Mouse (Mus musculus) intestine, embryonic 14.5 days (tissue): Measurements from ENCODE around the gene Gm3618. TPM values are rescaled to one million over a fixed set of nuclear protein-coding genes. Genes with fewer than 3 reads are reported as not detected.
A peak's percentile ranks its signal among the peaks of the same experiment; 100 is the strongest.
"Not testable (repeated sequence)": the region's sequence is repeated elsewhere in the genome, so short reads cannot be mapped to it uniquely, and the experiment has no call there.

Source experiments
- ATAC-seq: fragments of 200-750 bp; cut with Nextera tagmentation; replicated peaks from 2 replicates; pipeline ENCODE4 v1.8.0; 2017; ENCODE audit warnings: low read depth, moderate number of reproducible peaks, moderate TSS enrichment, moderate library complexity; ENCODE audit not compliant: low FRiP score, low TSS enrichment
- DNase-seq: peaks from one replicate; pipeline ENCODE4 v3.0.0-alpha.2; 2018; ENCODE audit warnings: low spot score
- H3K27ac ChIP-seq: fragments of 300-500 bp; sonication (generic); 2 replicates; pipeline ENCODE4 v1.5.1; 2014; ENCODE audit warnings: low read depth, mild to moderate bottlenecking, control low read depth
- H3K27me3 ChIP-seq: fragments of 300-500 bp; sonication (generic); replicated peaks from 2 replicates; pipeline ENCODE4 v1.6.1; 2014; ENCODE audit warnings: low read length, control low read depth; ENCODE audit not compliant: control insufficient read depth, insufficient read depth
- H3K36me3 ChIP-seq: fragments of 300-500 bp; sonication (generic); 2 replicates; pipeline ENCODE4 v1.6.1; 2014; ENCODE audit warnings: low read length, control low read depth; ENCODE audit not compliant: control insufficient read depth, insufficient read depth
- H3K4me1 ChIP-seq: fragments of 300-500 bp; sonication (generic); replicated peaks from 2 replicates; pipeline ENCODE4 v1.6.1; 2014; ENCODE audit warnings: low read length, control low read depth, mixed read lengths; ENCODE audit not compliant: control insufficient read depth, insufficient read depth
- H3K4me2 ChIP-seq: fragments of 300-500 bp; sonication (generic); 2 replicates; pipeline ENCODE4 v1.6.1; 2014; ENCODE audit warnings: low read length
- H3K4me3 ChIP-seq: fragments of 300-500 bp; sonication (generic); 2 replicates; pipeline ENCODE4 v1.5.1; 2014; ENCODE audit warnings: low read depth, low read length, control low read depth, mixed read lengths
- H3K9ac ChIP-seq: fragments of 300-500 bp; sonication (generic); 2 replicates; pipeline ENCODE4 v1.6.1; 2014; ENCODE audit warnings: mild to moderate bottlenecking, low read length
- H3K9me3 ChIP-seq: fragments of 300-500 bp; sonication (generic); 2 replicates; pipeline ENCODE4 v1.6.1; 2016; ENCODE audit warnings: low read length, control low read depth; ENCODE audit not compliant: control insufficient read depth
- WGBS: fragments of 180-500 bp; shearing (Covaris S2); extraction: QIAGEN DNeasy Blood & Tissue Kit; methylation state at CpG from one replicate; pipeline ENCODE4 v1.1.7; 2014; 5-methylcytosine and 5-hydroxymethylcytosine counted together
- polyA plus RNA-seq: library from polyadenylated mRNA; unstranded; fragments of >200 nt; fragmentation: Nextera tagmentation; extraction: Ambion mirVana; gene quantifications from 2 replicates; pipeline ENCODE4 v1.2.1, GENCODE M21; 2014

Gene Gm3618
- not detected in 2 replicates for polyA plus RNA-seq

DNA sequence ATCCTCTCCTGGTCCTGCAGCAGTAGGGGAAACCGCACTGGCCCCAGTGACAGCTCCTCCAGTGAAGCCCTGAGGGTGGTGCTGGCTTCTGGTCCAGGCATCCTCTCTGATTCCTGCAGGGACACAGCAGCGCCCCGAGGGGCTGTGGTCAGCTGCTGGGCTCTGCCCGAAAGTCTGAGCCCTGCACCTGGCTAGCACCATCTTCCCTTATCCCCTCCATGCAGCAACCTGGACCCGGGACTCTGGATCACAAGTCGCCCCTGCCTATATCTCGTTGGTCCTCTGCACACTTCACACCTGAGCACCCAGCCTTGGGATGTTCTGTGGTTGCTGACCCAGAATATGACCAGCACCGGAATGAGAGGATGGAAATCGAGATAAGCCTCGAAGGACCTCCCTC, at the start of gene Gm3618:
Gene Gm3618 (minus strand): TSS at position 101 of the 400 bp plus-strand sequence.
- not testable (repeated sequence) for H3K9ac ChIP-seq, ATAC-seq, H3K36me3 ChIP-seq, DNase-seq, H3K4me1 ChIP-seq, H3K4me2 ChIP-seq, H3K27ac ChIP-seq, H3K9me3 ChIP-seq, H3K27me3 ChIP-seq, H3K4me3 ChIP-seq
- no CpG with 5 or more reads among the region's 10 CpGs for WGBS

DNA sequence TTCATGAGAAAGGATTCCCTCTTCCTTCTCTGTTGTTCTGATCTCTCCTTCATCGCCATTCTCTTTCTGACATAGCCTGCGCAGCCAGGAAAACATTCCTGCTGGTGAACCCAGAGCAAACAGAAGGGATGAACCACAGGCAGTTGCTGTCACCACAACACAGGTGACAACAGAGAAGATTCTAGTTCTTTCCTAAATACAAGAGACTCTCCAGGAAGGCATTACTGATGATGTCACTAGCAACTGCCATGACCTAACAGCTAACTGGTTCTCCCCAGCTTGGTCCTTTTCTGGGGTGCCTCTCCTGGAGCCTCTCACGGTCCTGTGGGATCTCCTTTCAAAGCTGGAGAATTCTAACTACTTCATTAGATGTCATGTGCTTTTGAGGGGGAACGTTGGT, 46.7 kb upstream of the Gm3618 start, which contains the start of gene Gm16440:
Gene Gm16440 (minus strand): TSS at position 101 of the 400 bp plus-strand sequence.
- not testable (repeated sequence) for H3K36me3 ChIP-seq, H3K4me2 ChIP-seq, H3K27ac ChIP-seq, DNase-seq, ATAC-seq, H3K9ac ChIP-seq, H3K4me3 ChIP-seq, H3K4me1 ChIP-seq, H3K9me3 ChIP-seq, H3K27me3 ChIP-seq
- WGBS = 81% methylated on average over 2 of the region's 4 CpGs

DNA sequence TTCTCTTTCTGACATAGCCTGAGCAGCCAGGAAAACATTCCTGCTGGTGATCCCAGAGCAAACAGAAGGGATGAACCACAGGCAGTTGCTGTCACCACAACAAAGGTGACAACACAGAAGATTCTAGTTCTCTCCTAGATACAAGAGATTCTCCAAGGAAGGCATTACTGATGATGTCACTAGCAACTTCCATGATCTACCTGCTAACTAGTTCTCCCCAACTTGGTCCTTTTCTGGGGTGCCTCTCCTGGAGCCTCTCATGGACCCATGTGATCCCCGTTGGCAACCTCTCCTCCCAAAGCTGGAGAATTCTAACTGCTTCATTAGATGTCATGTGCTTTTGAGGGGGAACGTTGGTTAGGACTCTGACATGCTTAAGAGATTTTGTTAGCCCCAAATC, 38.7 kb downstream of the Gm3618 start, which contains the start of gene Gm21103:
Gene Gm21103 (minus strand): TSS at position 101 of the 400 bp plus-strand sequence.
- H3K27me3 ChIP-seq, H3K9me3 ChIP-seq, DNase-seq, H3K4me3 ChIP-seq, H3K4me1 ChIP-seq, H3K27ac ChIP-seq, H3K9ac ChIP-seq, H3K4me2 ChIP-seq, H3K36me3 ChIP-seq, ATAC-seq: not testable (repeated sequence)
- WGBS = 82% methylated on average over 2 of the region's 2 CpGs

DNA sequence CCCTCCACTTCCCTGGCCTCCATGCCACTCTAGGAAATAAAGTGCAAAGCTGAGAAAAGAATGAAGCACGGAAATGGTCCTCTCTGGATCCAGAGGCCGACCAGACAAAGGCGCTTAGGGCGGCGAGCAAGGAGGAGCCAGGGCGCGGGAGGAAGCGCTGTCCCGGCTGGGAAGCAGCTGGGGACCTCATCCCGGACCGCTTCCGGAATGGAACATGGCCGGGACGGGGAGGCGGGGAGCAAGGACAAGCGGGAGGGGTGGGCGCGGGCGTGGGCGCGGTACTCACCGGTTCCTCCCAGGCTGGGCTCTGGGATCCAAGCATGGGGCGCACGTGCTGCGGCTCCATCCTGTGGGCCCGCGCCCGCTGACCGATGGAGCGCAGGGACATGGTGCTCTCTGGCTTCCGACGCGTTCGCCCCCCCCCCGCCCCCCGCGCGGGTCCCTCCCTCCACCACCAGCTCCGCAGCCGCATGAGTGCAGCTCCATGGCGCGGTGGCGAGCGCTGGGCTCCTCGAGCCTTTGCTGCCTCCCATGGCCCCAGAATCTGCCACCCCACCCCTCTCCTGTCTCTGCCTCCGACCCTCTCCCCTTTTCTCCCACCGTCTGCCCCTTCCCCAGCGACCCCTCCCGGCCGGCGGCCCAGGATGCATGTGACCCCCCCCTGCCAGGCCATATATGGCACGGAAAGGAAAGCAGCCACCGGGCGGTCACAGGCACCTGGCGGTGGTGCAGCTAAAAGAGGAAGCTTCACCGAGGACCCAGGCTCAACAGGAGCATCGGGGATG, 56.4 kb downstream of the Gm3618 start, which contains the start of gene Gm3411:
Gene Gm3411 (minus strand): TSS at position 320 of the 785 bp plus-strand sequence.
- WGBS = 2% methylated on average over 42 of the region's 57 CpGs

More for the DNA sequence above, 56.4 kb downstream of the Gm3618 start, which contains the start of gene Gm3411:
- not testable (repeated sequence) for H3K27me3 ChIP-seq, H3K27ac ChIP-seq, ATAC-seq, H3K36me3 ChIP-seq, H3K9me3 ChIP-seq, H3K4me1 ChIP-seq
- Histone ChIP-seq H3K4me3 (peak within 1 kb of the TSS; percentile 40), H3K4me2 (peak within 1 kb of the TSS; percentile 55), H3K9ac (peak within 1 kb of the TSS; percentile 38; the same call in 1 of the 2 replicates)
- peak; percentile 74 for DNase-seq

Other genes with a start within 250 kb of the Gm3618 start
- 0.99 and 1.3 TPM in 2 replicates for gene Gm8206, start 249.7 kb downstream of the Gm3618 start, polyA plus RNA-seq
- 2.7 and 3.3 TPM in 2 replicates for gene Gm3468, start 235.0 kb downstream of the Gm3618 start, polyA plus RNA-seq
- gene Gm3476, start 217.9 kb downstream of the Gm3618 start, polyA plus RNA-seq = not detected in 2 replicates
- gene Gm21560, start 124.4 kb downstream of the Gm3618 start, polyA plus RNA-seq = not detected in 2 replicates
- 2.1 and 2.4 TPM in 2 replicates for gene Gm3411, start 56.4 kb downstream of the Gm3618 start, polyA plus RNA-seq
- not detected in 2 replicates for gene Gm21103, start 38.8 kb downstream of the Gm3618 start, polyA plus RNA-seq
- not detected in 2 replicates for gene Gm16440, start 46.6 kb upstream of the Gm3618 start, polyA plus RNA-seq
- 0.39 and 0.95 TPM in 2 replicates for gene Gm3591, start 68.8 kb upstream of the Gm3618 start, polyA plus RNA-seq
- gene Gm3594, start 100.9 kb upstream of the Gm3618 start, polyA plus RNA-seq = not detected in 2 replicates
- not detected in 2 replicates for gene Gm8356, start 193.6 kb upstream of the Gm3618 start, polyA plus RNA-seq
- gene Gm3629, start 246.9 kb upstream of the Gm3618 start, polyA plus RNA-seq = 0.91 TPM in 1 of 2 replicates, not detected in the other